Mouse (Mus musculus) gastrocnemius, postnatal 4 days (tissue): ENCODE measurements at regions not wholly inside any gene's neighbourhood (a gene's known extent, or its start where the extent isn't known, plus 50 kb on each side); places are given as distances from the start of the nearest gene placed in this dataset.

Source experiments
- DNase-seq, 2 experiments: peaks; one replicate each; pipeline ENCODE4 v3.0.0; 2021 to 2022; ENCODE audit warnings: low spot score in 2 of 2, mixed read lengths in 2 of 2

- DNase-seq, result no peak
Measured at GRCm38 (mm10) chr9:30174646-30175045, 211.7 kb upstream of the Ntm start.

DNA sequence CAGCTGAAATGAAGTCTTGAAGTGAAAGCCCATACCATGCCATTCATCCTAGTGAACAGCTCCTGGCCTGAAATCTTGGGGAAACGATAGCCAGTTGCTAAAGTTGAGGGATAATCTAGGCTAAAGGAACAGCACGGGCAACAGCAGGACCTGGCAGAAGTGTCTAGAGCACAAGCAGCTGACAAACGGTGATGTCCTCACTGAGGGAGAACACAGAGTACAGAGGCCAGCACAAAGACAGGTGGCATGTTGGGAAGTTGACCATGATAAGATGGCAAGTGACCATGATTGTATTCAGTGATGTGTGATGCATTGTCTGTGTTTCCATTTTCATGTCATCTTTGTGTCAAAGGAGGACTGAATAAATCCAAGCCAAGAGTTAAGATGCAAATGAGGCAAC, 212.4 kb upstream of the Ntm start:
- no peak for DNase-seq

DNA sequence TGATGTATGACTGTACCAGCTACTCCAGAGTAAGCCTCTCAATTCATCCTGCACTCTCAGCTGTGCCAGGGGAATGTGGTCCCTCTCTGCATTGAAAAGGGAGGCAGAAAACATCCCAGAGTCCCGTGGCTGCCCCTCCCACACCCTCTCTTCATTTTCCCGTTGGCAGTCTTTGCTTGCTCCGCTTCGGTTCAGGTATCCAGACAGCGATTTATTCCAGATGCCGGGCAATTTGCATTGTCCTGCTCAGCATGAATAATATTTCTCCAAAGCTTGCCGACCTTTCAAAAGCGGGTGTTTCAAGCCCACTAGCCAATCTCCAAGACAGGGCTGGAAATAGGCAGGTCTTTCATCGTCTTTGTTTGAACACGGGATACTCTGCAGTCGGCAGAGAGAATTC, 220.5 kb upstream of the Ntm start:
- DNase-seq, result no peak

DNA sequence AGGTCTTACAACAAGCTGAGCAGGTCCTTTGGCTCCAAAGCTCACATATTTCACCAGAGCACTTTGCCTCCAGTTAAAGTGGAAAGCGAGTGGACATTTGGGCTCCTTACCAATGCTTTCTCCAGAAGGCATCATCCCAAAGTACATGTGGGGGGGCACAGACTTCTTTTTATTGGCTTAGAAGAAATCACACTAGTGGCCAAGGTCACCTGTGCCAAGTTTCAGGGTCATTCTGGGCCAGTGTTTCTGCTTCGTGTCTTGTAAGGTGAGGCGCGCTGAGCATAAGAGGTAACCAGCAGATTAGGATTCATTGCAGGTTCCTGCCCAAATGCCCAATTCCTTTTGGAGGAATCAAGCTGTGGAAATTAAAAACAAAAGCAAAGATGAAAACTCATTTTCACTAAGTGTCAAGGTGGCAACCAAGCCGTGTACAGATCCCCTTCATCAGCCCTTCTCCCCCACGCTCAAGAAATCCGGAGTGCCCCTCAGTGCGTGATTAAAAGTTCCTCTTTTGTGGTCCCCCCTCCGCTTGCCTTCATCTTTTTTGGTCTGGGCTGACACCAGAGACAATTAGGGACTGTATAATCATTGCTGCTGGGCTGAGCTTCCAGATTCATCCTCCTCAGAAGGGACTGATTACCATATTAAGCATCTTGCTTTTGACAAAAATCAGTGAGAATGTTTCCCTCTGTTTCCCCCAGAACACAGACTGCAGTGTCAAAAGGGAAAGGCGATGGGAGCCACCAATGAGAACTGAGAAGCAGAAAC, 222.2 kb upstream of the Ntm start:
- no peak for DNase-seq

GRCm38 (mm10) chr9:30186261-30186660, 223.3 kb upstream of the Ntm start:
- DNase-seq, result no peak

DNA sequence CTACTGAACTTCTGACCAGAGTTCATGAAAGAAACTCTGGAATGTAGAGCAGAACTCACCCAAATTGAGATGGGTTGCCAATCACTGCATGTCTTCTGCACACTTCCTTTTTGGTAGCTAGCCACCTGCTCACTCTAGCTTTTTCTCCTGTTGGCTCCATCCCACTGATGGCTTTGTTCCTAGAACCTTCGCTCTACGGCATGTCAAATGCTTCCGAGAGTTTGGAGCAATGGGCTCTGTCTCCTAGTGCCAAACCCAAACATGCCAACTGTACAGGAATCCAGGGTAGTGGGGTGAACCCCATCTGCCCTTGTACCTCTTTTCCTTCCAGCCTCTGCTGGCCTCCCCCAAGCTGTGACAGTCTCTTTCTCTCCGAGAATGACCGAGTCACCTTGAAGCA, 227.1 kb upstream of the Ntm start:
- DNase-seq, result no peak

DNA sequence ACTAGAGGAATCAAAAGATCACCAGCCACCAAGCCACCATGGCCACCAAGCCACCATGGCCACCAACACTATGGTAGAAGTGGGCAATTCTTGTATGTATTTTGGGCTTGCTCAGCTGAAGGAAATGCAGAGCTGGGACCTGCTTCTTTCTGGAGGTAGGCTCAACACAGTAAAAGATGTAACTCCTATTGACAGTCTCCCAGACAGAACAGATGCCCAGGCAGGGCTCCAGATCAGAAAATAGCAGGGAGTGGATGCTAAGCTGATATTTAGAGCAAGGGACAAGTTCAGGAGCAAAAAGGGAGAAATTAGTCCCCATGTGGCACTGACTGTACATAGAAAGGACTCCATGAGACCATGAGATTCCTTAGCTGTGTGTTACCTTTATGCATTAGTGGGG, 228.2 kb upstream of the Ntm start:
- no peak for DNase-seq

DNA sequence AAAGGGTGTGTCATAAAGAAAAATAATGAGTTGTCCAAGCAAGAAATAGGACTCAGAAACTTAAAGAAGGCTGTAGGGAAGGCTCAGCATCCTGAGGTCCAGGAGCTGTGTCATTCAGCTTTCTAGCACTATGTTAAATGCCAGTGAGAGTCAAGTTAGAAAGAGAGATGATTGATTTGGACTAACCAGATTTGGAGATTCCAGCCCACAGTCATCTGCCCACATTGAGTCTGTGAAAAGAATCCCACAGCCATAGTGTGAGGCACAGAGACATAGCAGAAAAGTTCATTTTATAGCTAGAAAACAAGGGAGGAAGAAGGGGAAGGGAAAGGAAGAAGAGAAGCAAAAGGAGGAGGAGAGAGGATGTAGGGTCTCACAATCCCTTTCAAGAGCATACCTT, 229.0 kb upstream of the Ntm start:
- DNase-seq, result no peak

GRCm38 (mm10) chr9:30194866-30195265, 231.9 kb upstream of the Ntm start:
- no peak for DNase-seq

DNA sequence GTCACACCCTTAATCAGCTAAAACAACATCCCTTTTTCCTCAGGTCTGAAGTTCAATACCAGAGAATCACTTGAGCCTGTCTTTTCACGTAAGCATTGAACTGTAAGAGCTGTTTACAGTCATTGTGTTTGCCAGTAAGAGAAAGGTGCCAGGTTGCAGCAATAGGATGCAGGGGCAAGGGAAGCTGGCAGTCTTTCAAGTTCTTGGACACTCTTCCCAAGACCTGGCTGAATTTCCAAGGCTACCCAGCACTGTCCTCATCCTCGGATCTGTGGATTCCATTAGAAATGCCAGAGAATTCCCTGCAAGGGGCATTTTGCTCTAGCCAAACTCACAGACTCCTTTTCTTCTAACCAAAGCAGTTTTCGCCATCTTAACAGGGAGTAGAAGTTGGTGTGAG, 224.5 kb upstream of the Snx19 start:
- DNase-seq, result no peak

GRCm38 (mm10) chr9:30207631-30208030, 219.3 kb upstream of the Snx19 start:
- DNase-seq, result no peak

DNA sequence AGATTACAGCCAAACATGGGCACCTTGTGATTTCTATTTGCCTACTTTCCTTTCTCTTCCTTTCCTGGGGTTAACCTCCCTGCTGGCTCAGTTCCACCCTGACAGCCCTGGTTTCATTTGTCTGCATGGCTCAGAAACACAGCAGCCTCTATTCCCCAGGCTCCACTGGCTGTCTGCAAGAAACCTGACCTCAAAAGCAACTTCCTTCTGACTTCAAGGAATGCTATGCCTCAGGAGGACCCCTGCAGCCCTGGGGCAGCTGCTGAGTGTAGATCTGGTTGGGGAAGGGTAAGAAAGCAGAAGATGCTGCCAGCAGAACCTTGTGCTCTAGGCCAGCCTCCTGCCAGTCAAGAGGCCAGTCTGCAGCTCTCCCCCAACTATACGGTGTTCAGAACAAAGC, 217.1 kb upstream of the Snx19 start:
- DNase-seq, result no peak

- DNase-seq, result no peak
Measured at GRCm38 (mm10) chr9:30212471-30213075, 214.3 kb upstream of the Snx19 start.

- DNase-seq, result no peak
Measured at GRCm38 (mm10) chr9:30234501-30235163, 192.3 kb upstream of the Snx19 start.

- DNase-seq, result no peak
Measured at GRCm38 (mm10) chr9:30235791-30236190, 191.1 kb upstream of the Snx19 start.

DNA sequence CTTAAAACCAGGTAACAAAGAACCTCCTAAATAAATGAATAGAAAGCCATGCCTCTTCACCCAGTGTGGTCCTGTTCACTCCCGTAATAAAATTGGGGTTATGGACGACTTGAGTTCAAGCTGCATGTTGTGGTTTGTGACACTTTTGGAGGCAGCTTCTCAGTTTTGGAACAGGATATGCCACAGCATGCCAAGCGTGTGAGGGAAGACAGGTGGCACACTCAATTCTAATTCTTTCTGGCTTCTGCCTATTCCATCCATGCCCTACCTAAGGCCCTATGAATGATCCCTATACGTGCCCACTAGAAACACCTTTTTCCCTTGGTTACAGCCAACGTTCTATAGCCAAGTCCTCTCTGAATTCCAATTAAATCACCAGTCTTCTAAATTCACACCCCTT, 184.8 kb upstream of the Snx19 start:
- no peak for DNase-seq

- peak; percentile 29 to 60 for DNase-seq
Measured at GRCm38 (mm10) chr9:30264533-30265168, 162.3 kb upstream of the Snx19 start.

- no peak for DNase-seq
Measured at GRCm38 (mm10) chr9:30271081-30271480, 155.8 kb upstream of the Snx19 start.

- no peak for DNase-seq
Measured at GRCm38 (mm10) chr9:30273836-30274235, 153.1 kb upstream of the Snx19 start.

DNA sequence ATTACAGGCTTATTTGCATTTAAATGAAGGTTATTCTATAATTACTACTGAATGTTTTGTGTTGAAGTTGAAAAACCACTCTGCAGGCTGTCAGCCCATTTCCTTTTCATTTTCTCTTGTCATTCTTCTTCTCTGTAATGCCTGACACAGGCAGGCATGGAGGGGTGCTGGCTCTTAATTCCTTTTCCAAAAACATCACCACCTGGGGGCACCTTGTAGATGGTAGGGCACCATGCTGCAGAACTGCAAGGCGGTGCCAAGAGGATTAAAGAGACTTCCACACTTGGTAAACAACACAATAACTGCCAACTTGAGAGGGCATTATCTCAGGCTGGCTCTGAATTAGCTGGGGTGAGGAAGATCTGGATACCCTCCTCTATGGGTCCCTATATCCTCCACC, 148.7 kb upstream of the Snx19 start:
- no peak for DNase-seq

- DNase-seq, result no peak
Measured at GRCm38 (mm10) chr9:30283080-30283770, 143.7 kb upstream of the Snx19 start.

- no peak for DNase-seq
Measured at GRCm38 (mm10) chr9:30283771-30284148, 143.1 kb upstream of the Snx19 start.
